Mouse (Mus musculus) myocyte (in vitro differentiated cells): Measurements from ENCODE around the gene Serpina10.

Experiments
- CEBPB ChIP-seq: IDR thresholded peaks from 2 replicates; pipeline ENCODE4 v1.6.1; 2011; ENCODE audit warnings: mild to moderate bottlenecking, moderate library complexity; ENCODE audit not compliant: poor library complexity, insufficient read depth, severe bottlenecking
- E2F4 ChIP-seq: IDR thresholded peaks from one replicate; pipeline ENCODE4 v1.6.1; 2011; ENCODE audit warnings: mild to moderate bottlenecking, control low read depth, moderate library complexity; ENCODE audit not compliant: insufficient read depth
- MAX ChIP-seq: IDR thresholded peaks from one replicate; pipeline ENCODE4 v1.6.1; 2011; ENCODE audit warnings: low read depth, mild to moderate bottlenecking, control low read depth
- MYOG ChIP-seq, 3 experiments: IDR thresholded peaks; one replicate each; pipeline ENCODE4 v1.6.1; 2011; ENCODE audit warnings: control low read depth in 2 of 3, low read depth in 2 of 3, mild to moderate bottlenecking in 2 of 3; ENCODE audit not compliant: insufficient read length in 2 of 3, control insufficient read depth in 1 of 3, insufficient read depth in 1 of 3
- POLR2A ChIP-seq: IDR thresholded peaks from one replicate; pipeline ENCODE4 v1.6.1; 2011; ENCODE audit warnings: low read depth, mild to moderate bottlenecking, control low read depth, moderate library complexity; ENCODE audit not compliant: insufficient read length
- TCF12 ChIP-seq: IDR thresholded peaks from one replicate; pipeline ENCODE4 v1.6.1; 2011; ENCODE audit warnings: mild to moderate bottlenecking, control low read depth; ENCODE audit not compliant: poor library complexity, insufficient read depth, severe bottlenecking
- USF1 ChIP-seq: IDR thresholded peaks from one replicate; pipeline ENCODE4 v1.6.1; 2011; ENCODE audit warnings: low read depth, mild to moderate bottlenecking, control low read depth, moderate library complexity

GRCm38 (mm10) chr12:103665286-103665685, 34.0 kb upstream of the Serpina10 start:
- TF ChIP-seq POLR2A, result no peak
- no peak for TF ChIP-seq MAX
- TF ChIP-seq USF1, result no peak
- TF ChIP-seq E2F4, result no peak
- no peak for TF ChIP-seq CEBPB
- no peak for TF ChIP-seq TCF12
- no peak for TF ChIP-seq MYOG (IDR thresholded peaks at IDR 0.05; ENCODE audit: control insufficient read depth in 1 of 3, insufficient read depth in 1 of 3, insufficient read length in 2 of 3, low read depth in 2 of 3)
